Mouse (Mus musculus): ENCODE measurements around the gene Egln1.

The Egln1 gene

GRCm38 (mm10) chr8:124860188-124860587 is 88.9 kb downstream of the Egln1 start:
- no peak for DNase-seq (ENCODE audit: low spot score in 2 of 2)

GRCm38 (mm10) chr8:124859466-124859865 is 89.7 kb downstream of the Egln1 start:
- DNase-seq (ENCODE audit: low spot score in 2 of 2), result peak; percentile 24 to 29
